Mouse (Mus musculus): ENCODE measurements around the gene Hspb6. TPM values are rescaled to one million over a fixed set of nuclear protein-coding genes. Genes with fewer than 3 reads are reported as not detected.

The Hspb6 gene
- polyA plus RNA-seq, 1 experiment from 2014 or later: 7.9 TPM

Small RNA genes lying within 50 kb of the gene (microRNA-seq; reads per million reads assigned to microRNA genes)
- gene Gm38670 (3.2 reads per million, percentile 8 among the genes with 10 or more reads in this experiment), gene Mir3569 (not detected)

Other genes starting within 250 kb of the Hspb6 start
- 73.2 and 79.0 TPM in 2 replicates for gene Alkbh6, start 243.5 kb upstream of the Hspb6 start, polyA plus RNA-seq (2016; fragmentation: Nextera tagmentation; extraction: Ambion mirVana)
- gene Syne4, start 237.4 kb upstream of the Hspb6 start, polyA plus RNA-seq (2016; fragmentation: Nextera tagmentation; extraction: Ambion mirVana): 21.8 and 23.5 TPM in 2 replicates
- gene E130208F15Rik, start 230.4 kb upstream of the Hspb6 start, polyA plus RNA-seq (2016; fragmentation: Nextera tagmentation; extraction: Ambion mirVana): 2.0 TPM in 1 of 2 replicates, not detected in the other
- 22.0 and 23.8 TPM in 2 replicates for gene Sdhaf1, start 228.3 kb upstream of the Hspb6 start, polyA plus RNA-seq (2016; fragmentation: Nextera tagmentation; extraction: Ambion mirVana)
- gene Lrfn3, start 189.4 kb upstream of the Hspb6 start, polyA plus RNA-seq (2016; fragmentation: Nextera tagmentation; extraction: Ambion mirVana): 7.3 and 8.1 TPM in 2 replicates
- 11.3 and 11.7 TPM in 2 replicates for gene Tyrobp, start 138.4 kb upstream of the Hspb6 start, polyA plus RNA-seq (2016; fragmentation: Nextera tagmentation; extraction: Ambion mirVana)
- not detected in 2 replicates for gene Hcst, start 132.3 kb upstream of the Hspb6 start, polyA plus RNA-seq (2016; fragmentation: Nextera tagmentation; extraction: Ambion mirVana)
- 0.97 and 1.4 TPM in 2 replicates for gene Nfkbid, start 130.4 kb upstream of the Hspb6 start, polyA plus RNA-seq (2016; fragmentation: Nextera tagmentation; extraction: Ambion mirVana)
- gene Aplp1, start 106.6 kb upstream of the Hspb6 start, polyA plus RNA-seq (2016; fragmentation: Nextera tagmentation; extraction: Ambion mirVana): 214 and 237 TPM in 2 replicates
- gene Kirrel2, start 94.5 kb upstream of the Hspb6 start, polyA plus RNA-seq (2016; fragmentation: Nextera tagmentation; extraction: Ambion mirVana): 1.1 and 1.6 TPM in 2 replicates
- gene Nphs1, start 93.9 kb upstream of the Hspb6 start, polyA plus RNA-seq (2016; fragmentation: Nextera tagmentation; extraction: Ambion mirVana): 0.09 and 0.35 TPM in 2 replicates
- gene Prodh2, start 58.6 kb upstream of the Hspb6 start, polyA plus RNA-seq (2016; fragmentation: Nextera tagmentation; extraction: Ambion mirVana): not detected in 2 replicates
- gene Arhgap33, start 17.1 kb upstream of the Hspb6 start, polyA plus RNA-seq (2016; fragmentation: Nextera tagmentation; extraction: Ambion mirVana): 89.4 and 98.9 TPM in 2 replicates
- 16.1 and 18.6 TPM in 2 replicates for gene Proser3, start 121 bp downstream of the Hspb6 start, polyA plus RNA-seq (2016; fragmentation: Nextera tagmentation; extraction: Ambion mirVana)
- 51.7 and 63.1 TPM in 2 replicates for gene Lin37, start 7.7 kb downstream of the Hspb6 start, polyA plus RNA-seq (2016; fragmentation: Nextera tagmentation; extraction: Ambion mirVana)
- 88.1 and 95.7 TPM in 2 replicates for gene U2af1l4, start 11.1 kb downstream of the Hspb6 start, polyA plus RNA-seq (2016; fragmentation: Nextera tagmentation; extraction: Ambion mirVana)
- gene Gm49396, start 11.2 kb downstream of the Hspb6 start, polyA plus RNA-seq (2016; fragmentation: Nextera tagmentation; extraction: Ambion mirVana): 24.0 and 24.9 TPM in 2 replicates
- 142 and 145 TPM in 2 replicates for gene Psenen, start 11.4 kb downstream of the Hspb6 start, polyA plus RNA-seq (2016; fragmentation: Nextera tagmentation; extraction: Ambion mirVana)
- gene Igflr1, start 13.2 kb downstream of the Hspb6 start, polyA plus RNA-seq (2016; fragmentation: Nextera tagmentation; extraction: Ambion mirVana): 3.4 and 5.6 TPM in 2 replicates
- 13.0 TPM in 2 replicates for gene Kmt2b, start 36.5 kb downstream of the Hspb6 start, polyA plus RNA-seq (2016; fragmentation: Nextera tagmentation; extraction: Ambion mirVana)
- gene Zbtb32, start 46.7 kb downstream of the Hspb6 start, polyA plus RNA-seq (2016; fragmentation: Nextera tagmentation; extraction: Ambion mirVana): 0.32 and 0.46 TPM in 2 replicates
- 0.23 and 0.61 TPM in 2 replicates for gene Upk1a, start 60.7 kb downstream of the Hspb6 start, polyA plus RNA-seq (2016; fragmentation: Nextera tagmentation; extraction: Ambion mirVana)
- 814 and 871 TPM in 2 replicates for gene Cox6b1, start 74.0 kb downstream of the Hspb6 start, polyA plus RNA-seq (2016; fragmentation: Nextera tagmentation; extraction: Ambion mirVana)
- not detected in 2 replicates for gene Etv2, start 83.7 kb downstream of the Hspb6 start, polyA plus RNA-seq (2016; fragmentation: Nextera tagmentation; extraction: Ambion mirVana)
- 144 and 150 TPM in 2 replicates for gene Rbm42, start 98.1 kb downstream of the Hspb6 start, polyA plus RNA-seq (2016; fragmentation: Nextera tagmentation; extraction: Ambion mirVana)
- gene Haus5, start 112.8 kb downstream of the Hspb6 start, polyA plus RNA-seq (2016; fragmentation: Nextera tagmentation; extraction: Ambion mirVana): 63.7 and 64.5 TPM in 2 replicates
- gene Pmis2, start 119.4 kb downstream of the Hspb6 start, polyA plus RNA-seq (2016; fragmentation: Nextera tagmentation; extraction: Ambion mirVana): not detected in 2 replicates
- 0.33 TPM in 1 of 2 replicates, not detected in the other for gene 2200002J24Rik, start 146.7 kb downstream of the Hspb6 start, polyA plus RNA-seq (2016; fragmentation: Nextera tagmentation; extraction: Ambion mirVana)
- 1.6 and 1.8 TPM in 2 replicates for gene Atp4a, start 160.0 kb downstream of the Hspb6 start, polyA plus RNA-seq (2016; fragmentation: Nextera tagmentation; extraction: Ambion mirVana)
- 135 and 144 TPM in 2 replicates for gene Tmem147, start 177.4 kb downstream of the Hspb6 start, polyA plus RNA-seq (2016; fragmentation: Nextera tagmentation; extraction: Ambion mirVana)
- gene Gapdhs, start 191.5 kb downstream of the Hspb6 start, polyA plus RNA-seq (2016; fragmentation: Nextera tagmentation; extraction: Ambion mirVana): 0.49 and 0.69 TPM in 2 replicates
- gene Sbsn, start 199.3 kb downstream of the Hspb6 start, polyA plus RNA-seq (2016; fragmentation: Nextera tagmentation; extraction: Ambion mirVana): 1.5 and 2.0 TPM in 2 replicates
- not detected in 2 replicates for gene Dmkn, start 211.6 kb downstream of the Hspb6 start, polyA plus RNA-seq (2016; fragmentation: Nextera tagmentation; extraction: Ambion mirVana)
- gene Krtdap, start 235.7 kb downstream of the Hspb6 start, polyA plus RNA-seq (2016; fragmentation: Nextera tagmentation; extraction: Ambion mirVana): not detected in 2 replicates

Data from forebrain, embryonic 12.5 days (tissue).